Mouse (Mus musculus): ENCODE results near the gene Stx1b.

DNA sequence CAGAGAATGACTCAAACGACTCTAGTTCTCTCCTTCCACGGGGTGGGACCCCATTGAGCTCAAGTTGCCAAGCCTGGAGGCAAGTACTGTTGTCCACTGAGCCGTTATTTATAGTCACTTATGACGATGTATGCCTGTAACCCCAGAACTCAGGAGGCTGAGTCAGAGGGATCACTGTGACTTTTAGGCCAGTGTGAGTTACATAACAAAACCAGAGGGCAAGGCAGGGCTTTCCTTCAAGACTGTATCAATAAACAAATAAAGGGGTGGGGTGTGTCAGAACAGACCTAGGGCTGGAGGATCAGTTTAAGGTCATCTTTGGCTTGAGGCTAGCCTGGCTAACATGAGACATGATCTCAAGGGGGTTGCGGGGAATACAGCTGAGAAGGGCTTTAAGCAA, 26.6 kb upstream of the Stx1b start:
- TF ChIP-seq CTCF (IDR thresholded peaks at IDR 0.05; ENCODE audit: borderline replicate concordance, extremely low read depth, insufficient read depth, insufficient read length) (no peak), POLR2A (IDR thresholded peaks at IDR 0.05; ENCODE audit: borderline replicate concordance, extremely low read depth, insufficient read depth, insufficient read length, poor library complexity, severe bottlenecking) (no peak)

Data from brain, embryonic 14.5 days (tissue).